Mouse (Mus musculus) A20 (cell line): Measurements from ENCODE around the gene Scaper.

Source experiments
- DNase-seq: peaks from one replicate; pipeline ENCODE4 v3.0.0-alpha.2; 2011; ENCODE audit warnings: low read depth, low spot score

Scaper gene

GRCm38 (mm10) chr9:55540391-55540770 lies 397.5 kb downstream of the Scaper start:
- DNase-seq, result no peak

- no peak for DNase-seq
Observed at GRCm38 (mm10) chr9:55539661-55540390, 398.1 kb downstream of the Scaper start.

- DNase-seq, result no peak
Observed at GRCm38 (mm10) chr9:55539006-55539405, 398.9 kb downstream of the Scaper start.

GRCm38 (mm10) chr9:55538377-55538776 lies 399.5 kb downstream of the Scaper start, which contains the start of gene Isl2:
Isl2 (plus strand) TSS chr9:55538672.
- no peak for DNase-seq

- DNase-seq, result peak; percentile 38
Observed at GRCm38 (mm10) chr9:55535907-55536306, 402.0 kb downstream of the Scaper start.

GRCm38 (mm10) chr9:55525716-55526115 lies 412.2 kb downstream of the Scaper start:
- peak; percentile 54 for DNase-seq

GRCm38 (mm10) chr9:55512027-55512543 lies 425.8 kb downstream of the Scaper start, which contains the start of gene Etfa:
Etfa (minus strand) TSS chr9:55512243.
- peak; percentile 98 for DNase-seq

GRCm38 (mm10) chr9:55511521-55511993 lies 426.4 kb downstream of the Scaper start:
- peak; percentile 86 for DNase-seq

- peak; percentile 10 for DNase-seq
Observed at GRCm38 (mm10) chr9:55510651-55511235, 427.2 kb downstream of the Scaper start.

- DNase-seq, result no peak
Observed at GRCm38 (mm10) chr9:55509731-55510130, 428.2 kb downstream of the Scaper start.

GRCm38 (mm10) chr9:55508701-55509100 lies 429.2 kb downstream of the Scaper start:
- no peak for DNase-seq

- no peak for DNase-seq
Observed at GRCm38 (mm10) chr9:55507922-55508321, 430.0 kb downstream of the Scaper start.
